Mouse (Mus musculus): Measurements from ENCODE around the gene AI837181. TPM values are rescaled to one million over a fixed set of nuclear protein-coding genes. Genes with fewer than 3 reads are reported as not detected.

Gene AI837181
- 67.2 and 67.9 TPM in 2 replicates for polyA plus RNA-seq (2016; fragmentation: Nextera tagmentation; extraction: Ambion mirVana)

DNA sequence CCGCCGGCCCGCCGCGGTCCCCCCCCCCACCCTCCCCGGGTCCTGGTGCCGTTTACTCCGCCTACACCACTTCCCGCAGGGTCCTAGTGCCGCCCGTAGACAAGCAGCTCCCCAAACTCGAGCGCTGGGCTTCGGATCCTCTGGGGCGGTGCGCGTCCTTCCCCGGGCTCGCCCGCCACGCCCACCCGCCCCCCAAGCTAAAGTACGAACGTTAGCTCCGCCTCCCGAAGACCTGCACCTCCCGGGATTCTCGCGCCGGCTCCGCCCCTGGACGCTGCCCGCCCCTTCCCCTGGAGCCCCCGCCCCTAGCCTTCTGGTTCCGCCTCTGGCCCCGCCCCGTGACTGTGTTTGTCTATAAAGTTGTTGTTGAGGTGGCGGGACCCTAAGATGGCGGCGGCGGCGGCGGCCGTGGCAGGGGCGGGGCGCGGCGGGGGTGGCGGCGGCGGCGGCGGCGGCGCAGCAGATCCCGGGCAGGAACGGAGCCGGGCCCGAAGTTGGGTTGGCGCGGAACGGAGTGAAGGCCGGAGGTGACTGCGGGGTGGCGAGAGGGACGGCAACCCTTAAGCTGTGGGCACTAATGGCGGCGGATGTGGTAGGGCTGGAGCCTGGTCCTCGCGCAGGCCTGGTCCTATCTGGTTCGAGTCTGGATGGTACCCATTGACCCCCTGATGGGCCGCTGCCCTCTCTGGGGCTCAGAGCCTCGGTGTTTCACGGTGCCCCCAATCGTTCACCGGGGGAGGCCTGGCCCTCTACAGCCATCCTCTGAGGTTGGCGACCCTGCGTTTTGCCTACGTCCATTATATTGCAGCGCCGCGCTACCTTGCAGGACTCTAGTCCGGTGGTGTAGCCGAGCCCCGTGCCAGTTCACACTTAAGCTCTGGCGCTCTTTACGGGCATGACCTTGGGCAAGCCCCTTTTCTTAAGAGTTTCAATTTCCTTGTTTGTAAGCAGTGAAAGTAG lies at the start of gene AI837181, which contains the start of gene Drap1:
AI837181 (plus strand) TSS at position 363 of the 960 bp plus-strand sequence.
Drap1 (minus strand) TSS at position 198 of the 960 bp plus-strand sequence.
- H3K36me3 ChIP-seq: peaks cover 51% of the 10 kb centered on the region
- peaks cover 28% of the 10 kb centered on the region for H3K4me1 ChIP-seq
- H3K9me3 ChIP-seq: no peaks in the 10 kb centered on the region
- peak within 1 kb of the TSS; percentile 88 for H3K4me2 ChIP-seq (replicated peaks)
- peak within 1 kb of the TSS; percentile 80 for H3K4me3 ChIP-seq
- peak; percentile 93 for ATAC-seq (ENCODE audit: insufficient number of reproducible peaks, insufficient read depth, low FRiP score, low TSS enrichment)
- peak within 1 kb of the TSS; percentile 81 for H3K9ac ChIP-seq
- no peaks in the 10 kb centered on the region for H3K27me3 ChIP-seq
- H3K27ac ChIP-seq: peak within 1 kb of the TSS; percentile 89
- under 1% methylated on average over 67 of the region's 87 CpGs for WGBS

DNA sequence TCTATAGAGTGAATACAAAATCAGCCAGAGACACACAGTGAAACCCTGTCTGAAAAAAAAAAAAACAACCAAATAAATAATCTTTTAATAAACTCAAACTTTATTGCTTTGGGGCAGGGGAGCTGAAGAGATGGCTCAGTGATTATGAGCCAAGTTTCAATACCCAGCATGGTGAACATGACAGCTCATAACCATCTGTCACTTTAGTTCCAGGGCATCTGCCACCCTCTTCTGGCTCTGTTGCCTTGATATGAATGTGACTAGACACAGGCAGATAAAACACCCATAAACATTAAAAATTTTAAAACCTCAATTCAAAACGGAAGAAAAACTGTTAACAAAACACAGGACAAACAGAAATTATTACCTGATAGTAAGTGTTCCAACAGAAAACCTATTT lies 47.5 kb upstream of the AI837181 start:
- Histone ChIP-seq H3K36me3 (peaks cover 66% of the 10 kb centered on the region), H3K4me2 (replicated peaks) (no peak overlapping the region), H3K4me1 (no peaks in the 10 kb centered on the region), H3K9ac (no peak overlapping the region), H3K4me3 (no peak overlapping the region), H3K9me3 (no peaks in the 10 kb centered on the region), H3K27ac (no peak overlapping the region), H3K27me3 (no peaks in the 10 kb centered on the region)
- no peak for ATAC-seq (ENCODE audit: insufficient number of reproducible peaks, insufficient read depth, low FRiP score, low TSS enrichment)
- 98% methylated on average over 1 of the region's 1 CpGs for WGBS

DNA sequence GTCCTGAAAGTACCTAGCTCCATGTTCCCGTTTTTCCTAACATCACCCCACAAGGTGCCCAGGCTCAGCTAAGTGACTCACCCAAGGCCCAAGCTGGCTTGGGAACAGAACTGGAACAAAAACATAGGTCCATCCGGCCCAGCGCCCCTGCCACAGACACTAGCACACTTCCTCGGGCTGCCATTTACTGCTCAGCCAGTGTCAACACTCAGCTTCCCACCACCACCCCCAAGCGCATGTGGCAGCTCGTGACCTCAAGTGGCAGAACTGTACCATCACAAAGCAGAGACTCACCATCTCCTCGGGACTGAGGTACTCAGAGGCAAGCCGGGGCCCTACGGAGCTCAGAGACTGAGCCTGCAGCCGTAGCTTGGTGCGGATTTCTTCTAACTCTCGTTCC lies 41.6 kb upstream of the AI837181 start:
- no peak overlapping the region for H3K4me3 ChIP-seq
- H3K27ac ChIP-seq: no peak overlapping the region
- no peaks in the 10 kb centered on the region for H3K9me3 ChIP-seq
- ATAC-seq (ENCODE audit: insufficient number of reproducible peaks, insufficient read depth, low FRiP score, low TSS enrichment): no peak
- 94% methylated on average over 12 of the region's 12 CpGs for WGBS
- no peak overlapping the region for H3K9ac ChIP-seq
- peaks cover 78% of the 10 kb centered on the region for H3K36me3 ChIP-seq
- H3K4me1 ChIP-seq: peaks cover 16% of the 10 kb centered on the region
- no peak overlapping the region for H3K4me2 ChIP-seq (replicated peaks)
- no peaks in the 10 kb centered on the region for H3K27me3 ChIP-seq

DNA sequence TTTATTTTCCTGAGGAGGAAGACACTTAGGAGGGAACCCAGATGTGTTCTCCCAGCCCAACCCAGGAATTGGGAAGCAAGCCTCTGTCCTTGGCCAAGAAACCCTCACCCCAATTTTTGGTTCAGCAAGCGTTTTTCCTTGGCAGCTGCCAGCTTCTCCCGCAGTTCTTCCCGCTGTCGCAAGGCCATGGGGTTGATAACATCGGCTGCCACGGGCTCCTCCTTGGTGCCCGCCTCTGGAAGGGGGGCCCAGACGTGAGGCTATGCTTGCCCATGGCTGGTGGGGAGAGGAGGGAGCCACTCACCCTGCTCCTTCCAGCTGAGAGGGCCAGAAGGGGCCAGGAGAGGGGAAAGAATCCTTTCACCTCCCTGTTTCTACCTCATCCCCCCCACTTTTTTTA lies 40.2 kb upstream of the AI837181 start:
- no peak for ATAC-seq (ENCODE audit: insufficient number of reproducible peaks, insufficient read depth, low FRiP score, low TSS enrichment)
- Histone ChIP-seq H3K9me3 (no peaks in the 10 kb centered on the region), H3K4me2 (replicated peaks) (no peak overlapping the region), H3K27me3 (no peaks in the 10 kb centered on the region), H3K36me3 (peaks cover 64% of the 10 kb centered on the region), H3K4me3 (no peak overlapping the region), H3K4me1 (peaks cover 23% of the 10 kb centered on the region), H3K27ac (no peak overlapping the region), H3K9ac (no peak overlapping the region)
- 91% methylated on average over 8 of the region's 8 CpGs for WGBS

DNA sequence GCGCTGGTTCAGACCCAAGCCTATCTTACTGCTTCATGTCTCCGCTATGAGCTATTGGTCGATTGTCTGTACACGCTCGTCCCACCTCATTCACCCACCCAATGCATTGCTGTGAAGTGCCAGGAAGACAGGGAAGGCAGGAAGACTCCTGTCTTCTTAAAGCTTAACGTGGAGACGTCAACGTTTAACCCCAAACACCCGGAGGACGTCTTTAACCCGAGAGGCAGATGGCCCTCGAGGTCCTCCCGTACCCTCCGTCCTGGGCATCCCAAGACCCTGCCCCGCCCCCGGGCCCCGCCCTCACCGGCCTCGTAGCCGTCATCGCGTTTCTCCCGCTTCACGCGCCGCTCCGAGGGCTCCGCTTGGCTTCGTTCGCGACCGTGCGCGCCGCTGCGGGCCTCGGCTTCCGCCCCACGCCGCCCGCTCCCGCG lies 36.9 kb upstream of the AI837181 start:
- Histone ChIP-seq H3K36me3 (peaks cover 31% of the 10 kb centered on the region), H3K9ac (peak overlapping the region; percentile 98), H3K4me1 (peaks cover 31% of the 10 kb centered on the region), H3K27me3 (no peaks in the 10 kb centered on the region), H3K27ac (peak overlapping the region; percentile 88), H3K4me2 (replicated peaks) (peak overlapping the region; percentile 89), H3K9me3 (no peaks in the 10 kb centered on the region), H3K4me3 (peak overlapping the region; percentile 99)
- no peak for ATAC-seq (ENCODE audit: insufficient number of reproducible peaks, insufficient read depth, low FRiP score, low TSS enrichment)
- WGBS: under 1% methylated on average over 42 of the region's 43 CpGs

DNA sequence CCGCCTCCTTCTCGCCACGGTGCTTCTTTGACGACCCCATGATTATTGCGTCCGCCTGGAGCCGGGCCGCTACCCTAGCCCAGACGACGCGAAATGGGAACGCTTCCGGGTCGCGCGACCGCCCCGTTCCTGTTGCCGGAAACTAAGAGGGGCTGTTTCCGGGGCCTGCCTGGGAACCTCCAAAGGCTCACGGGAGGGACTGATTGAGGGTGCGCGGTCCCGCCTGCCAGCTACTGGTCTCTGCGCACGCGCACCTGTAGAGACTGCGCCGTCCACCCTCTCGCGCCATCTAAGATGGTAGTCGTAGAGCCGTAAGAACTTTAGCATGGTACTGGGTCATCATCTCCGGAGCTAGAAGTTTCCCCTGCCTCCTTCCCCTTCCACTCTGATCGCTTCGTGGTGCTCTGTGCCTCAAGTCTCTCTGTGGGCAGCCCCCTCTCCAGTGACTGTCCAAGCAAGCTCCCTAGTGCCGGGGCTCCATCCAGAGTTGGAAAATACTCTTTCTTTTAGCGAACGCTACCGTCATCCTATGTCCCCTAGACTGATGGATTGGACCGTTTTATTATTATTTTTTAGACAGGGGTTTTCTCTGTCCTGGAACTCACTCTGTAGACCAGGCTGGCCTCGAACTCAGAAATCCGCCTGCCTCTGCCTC lies 36.2 kb upstream of the AI837181 start, which contains the start of gene Sart1:
Sart1 (minus strand) TSS at position 116 of the 655 bp plus-strand sequence.
- WGBS: 2% methylated on average over 43 of the region's 43 CpGs
- peak; percentile 94 for ATAC-seq (ENCODE audit: insufficient number of reproducible peaks, insufficient read depth, low FRiP score, low TSS enrichment)
- peak within 1 kb of the TSS; percentile 98 for H3K9ac ChIP-seq
- H3K27me3 ChIP-seq: no peaks in the 10 kb centered on the region
- peak within 1 kb of the TSS; percentile 89 for H3K4me2 ChIP-seq (replicated peaks)
- H3K4me1 ChIP-seq: peaks cover 31% of the 10 kb centered on the region
- no peaks in the 10 kb centered on the region for H3K9me3 ChIP-seq
- H3K27ac ChIP-seq: peak within 1 kb of the TSS; percentile 88
- peak within 1 kb of the TSS; percentile 99 for H3K4me3 ChIP-seq
- H3K36me3 ChIP-seq: peaks cover 24% of the 10 kb centered on the region

DNA sequence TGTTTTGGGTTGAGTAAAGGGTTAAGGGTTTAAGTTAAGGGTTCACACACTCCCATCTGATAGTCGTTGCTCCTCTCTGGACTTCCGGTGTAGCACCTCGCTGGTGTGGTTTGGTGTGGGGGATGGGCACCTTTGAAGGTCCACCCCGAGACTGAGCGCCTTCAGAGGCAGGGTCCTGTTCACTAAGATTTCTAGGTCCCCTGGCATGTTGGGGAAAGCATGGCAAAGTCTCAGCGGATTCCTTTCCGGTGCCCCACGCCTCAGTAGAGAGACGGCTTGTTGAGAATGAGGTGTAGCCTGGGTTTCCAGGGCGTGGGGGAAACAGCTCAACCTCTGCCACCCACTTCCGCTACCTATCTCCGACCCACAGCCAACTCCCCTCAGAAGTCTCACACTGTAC lies 35.3 kb upstream of the AI837181 start:
- peak overlapping the region; percentile 99 for H3K4me3 ChIP-seq
- H3K27ac ChIP-seq: peak overlapping the region; percentile 57; the same call in 1 of the 2 replicates

DNA sequence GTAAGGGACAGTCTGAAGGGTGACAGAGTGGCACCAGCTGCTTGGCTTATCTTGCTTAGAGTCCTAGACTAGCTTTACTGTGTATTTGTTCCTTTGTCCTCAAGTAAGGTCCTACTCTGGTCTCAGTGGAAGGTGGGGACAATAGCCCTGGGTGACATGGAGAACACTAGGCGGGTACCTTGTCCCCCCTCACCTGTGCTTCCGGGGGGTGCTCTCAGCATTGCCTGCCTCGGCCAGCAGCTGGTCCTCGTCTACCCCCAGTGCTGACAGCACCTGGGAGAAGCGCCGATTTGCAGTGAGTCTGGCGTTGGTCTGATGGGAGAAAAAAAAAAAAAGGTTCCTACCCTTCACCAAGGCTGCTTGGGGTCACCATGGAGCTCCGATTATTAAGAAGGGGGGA lies 34.5 kb upstream of the AI837181 start:
- 0 out of 2 replicates have a peak, but pooled peaks cover 8% of the 10 kb centered on the region for H3K36me3 ChIP-seq
- 0 out of 2 replicates have a peak overlapping the region, but pooled peaks have one; percentile 46 for H3K9ac ChIP-seq
- peak overlapping the region; percentile 99; the same call in 1 of the 2 replicates for H3K4me3 ChIP-seq

More for the DNA sequence above, 35.3 kb upstream of the AI837181 start:
- Histone ChIP-seq H3K27me3 (no peaks in the 10 kb centered on the region), H3K4me1 (peaks cover 31% of the 10 kb centered on the region), H3K36me3 (peaks cover 15% of the 10 kb centered on the region), H3K4me2 (replicated peaks) (peak overlapping the region; percentile 89), H3K9me3 (no peaks in the 10 kb centered on the region), H3K9ac (peak overlapping the region; percentile 46)
- ATAC-seq (ENCODE audit: insufficient number of reproducible peaks, insufficient read depth, low FRiP score, low TSS enrichment): no peak
- 49% methylated on average over 12 of the region's 12 CpGs for WGBS

DNA sequence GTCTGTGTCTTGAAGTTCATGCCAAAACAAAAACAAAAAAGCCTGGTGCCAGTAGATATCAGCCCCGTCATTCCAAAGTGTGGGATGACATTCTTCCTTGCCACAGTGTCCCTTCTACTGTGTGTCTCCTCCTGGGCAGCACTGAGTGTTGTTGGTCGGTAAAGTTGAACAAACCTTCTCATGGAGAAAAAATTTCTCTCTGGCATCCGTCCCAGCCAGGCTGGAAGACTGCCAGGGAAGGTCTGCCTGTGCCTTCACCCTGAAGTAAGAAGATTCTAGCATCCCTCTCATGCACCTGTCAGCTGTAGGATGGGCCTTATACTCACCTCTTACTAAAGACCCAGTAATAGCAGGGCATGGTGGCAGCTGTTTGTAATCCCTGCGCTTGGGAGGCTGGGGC lies 32.1 kb upstream of the AI837181 start:
- 80% methylated on average over 4 of the region's 4 CpGs for WGBS
- Histone ChIP-seq H3K36me3 (no peaks in the 10 kb centered on the region), H3K9me3 (no peaks in the 10 kb centered on the region), H3K27ac (no peak overlapping the region), H3K4me1 (peaks cover 15% of the 10 kb centered on the region), H3K4me2 (replicated peaks) (no peak overlapping the region), H3K4me3 (no peak overlapping the region), H3K9ac (no peak overlapping the region), H3K27me3 (no peaks in the 10 kb centered on the region)
- ATAC-seq (ENCODE audit: insufficient number of reproducible peaks, insufficient read depth, low FRiP score, low TSS enrichment): no peak

More for the DNA sequence above, 34.5 kb upstream of the AI837181 start:
- Histone ChIP-seq H3K4me2 (replicated peaks) (peak overlapping the region; percentile 89), H3K9me3 (no peaks in the 10 kb centered on the region), H3K27me3 (no peaks in the 10 kb centered on the region), H3K4me1 (peaks cover 31% of the 10 kb centered on the region), H3K27ac (no peak overlapping the region)
- 79% methylated on average over 8 of the region's 8 CpGs for WGBS
- ATAC-seq (ENCODE audit: insufficient number of reproducible peaks, insufficient read depth, low FRiP score, low TSS enrichment): no peak

DNA sequence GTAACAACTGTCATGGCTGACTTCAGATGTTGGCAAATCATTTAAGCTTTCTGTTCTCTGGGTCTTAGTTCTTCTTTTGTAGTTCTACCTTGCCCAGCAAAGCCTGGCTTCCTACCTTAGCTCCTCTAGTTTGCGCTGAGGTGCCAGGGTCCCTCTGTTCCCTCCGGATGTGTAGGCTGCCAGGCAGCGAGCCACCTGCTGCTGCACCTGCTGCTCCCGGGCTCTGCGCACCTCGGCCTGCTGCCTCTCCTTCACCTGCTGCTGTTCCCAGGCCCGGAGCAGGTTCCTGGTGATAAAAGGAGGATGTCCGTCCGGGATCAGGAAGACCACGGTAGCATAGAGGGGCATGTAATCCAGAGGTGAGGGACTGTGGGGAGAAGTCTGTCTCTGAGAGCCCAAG lies 30.8 kb upstream of the AI837181 start:
- WGBS: 51% methylated on average over 10 of the region's 10 CpGs
- H3K4me2 ChIP-seq (replicated peaks): no peak overlapping the region
- no peak overlapping the region for H3K9ac ChIP-seq
- no peak overlapping the region for H3K4me3 ChIP-seq
- no peaks in the 10 kb centered on the region for H3K27me3 ChIP-seq
- H3K27ac ChIP-seq: no peak overlapping the region
- no peaks in the 10 kb centered on the region for H3K9me3 ChIP-seq
- H3K4me1 ChIP-seq: peaks cover 13% of the 10 kb centered on the region
- H3K36me3 ChIP-seq: no peaks in the 10 kb centered on the region
- ATAC-seq (ENCODE audit: insufficient number of reproducible peaks, insufficient read depth, low FRiP score, low TSS enrichment): no peak

DNA sequence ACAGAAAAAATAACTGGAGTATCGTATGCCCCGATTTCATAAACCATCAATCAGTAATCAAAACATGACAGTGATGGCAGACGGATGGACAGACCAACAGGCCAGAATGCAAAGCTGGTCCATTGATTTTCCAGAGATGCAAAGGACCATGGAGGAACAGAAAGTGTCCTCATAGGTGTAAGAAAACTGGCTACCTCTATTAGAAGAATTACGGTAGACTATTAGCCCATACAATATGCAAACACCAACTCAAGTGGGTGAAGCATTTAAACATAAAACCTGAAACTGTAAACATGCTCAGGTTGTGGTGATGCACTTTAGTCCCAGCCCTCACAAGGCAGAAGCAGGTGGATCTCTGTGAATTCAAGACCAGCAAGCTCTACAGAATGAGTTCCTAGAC lies 29.6 kb upstream of the AI837181 start:
- Histone ChIP-seq H3K4me2 (replicated peaks) (no peak overlapping the region), H3K4me3 (no peak overlapping the region), H3K9ac (no peak overlapping the region), H3K27ac (no peak overlapping the region), H3K36me3 (no peaks in the 10 kb centered on the region), H3K27me3 (no peaks in the 10 kb centered on the region), H3K9me3 (no peaks in the 10 kb centered on the region), H3K4me1 (peaks cover 1% of the 10 kb centered on the region)
- ATAC-seq (ENCODE audit: insufficient number of reproducible peaks, insufficient read depth, low FRiP score, low TSS enrichment): no peak
- 69% methylated on average over 4 of the region's 4 CpGs for WGBS
